Mouse (Mus musculus) midbrain, embryonic 10.5 days (tissue): ENCODE results near the gene Gprc5c. TPM values are rescaled to one million over a fixed set of nuclear protein-coding genes. Genes with fewer than 3 reads are reported as not detected.

Experiments used
- DNase-seq: peaks from one replicate; pipeline ENCODE4 v3.0.0-alpha.2; 2017; ENCODE audit warnings: low spot score
- H3K27ac ChIP-seq: fragments of 300-500 bp; sonication (generic); replicated peaks from 2 replicates; pipeline ENCODE4 v1.5.1; 2016; ENCODE audit warnings: mild to moderate bottlenecking
- H3K27me3 ChIP-seq: fragments of 300-500 bp; sonication (generic); 2 replicates; pipeline ENCODE4 v1.6.1; 2016; ENCODE audit warnings: low read depth, mild to moderate bottlenecking; ENCODE audit not compliant: poor library complexity, severe bottlenecking
- H3K36me3 ChIP-seq: fragments of 300-500 bp; sonication (generic); 2 replicates; pipeline ENCODE4 v1.6.1; 2016; ENCODE audit warnings: mild to moderate bottlenecking, moderate library complexity
- H3K4me1 ChIP-seq: fragments of 300-500 bp; sonication (generic); 2 replicates; pipeline ENCODE4 v1.6.1; 2016
- H3K4me3 ChIP-seq: fragments of 300-500 bp; sonication (generic); 2 replicates; pipeline ENCODE4 v1.5.1; 2016; ENCODE audit warnings: mild to moderate bottlenecking, moderate library complexity
- H3K9me3 ChIP-seq: fragments of 300-500 bp; sonication (generic); replicated peaks from 2 replicates; pipeline ENCODE4 v1.6.1; 2016; ENCODE audit warnings: mild to moderate bottlenecking
- WGBS: fragments of 180-500 bp; shearing (Covaris S2); methylation state at CpG from one replicate; pipeline ENCODE4 v1.1.7; 2016; 5-methylcytosine and 5-hydroxymethylcytosine counted together
- polyA plus RNA-seq: library from polyadenylated mRNA; unstranded; fragments of >200 nt; fragmentation: Nextera tagmentation; extraction: Ambion mirVana; gene quantifications from 2 replicates; pipeline ENCODE4 v1.2.1, GENCODE M21; 2016

The Gprc5c gene
- polyA plus RNA-seq, 1 experiment from 2014 or later, result 19.0 TPM

GRCm38 (mm10) chr11:114818185-114818584 lies 32.8 kb upstream of the Gprc5c start:
- DNase-seq, result no peak
- Histone ChIP-seq H3K27me3 (peaks cover 16% of the 10 kb centered on the region; the same call in 1 of the 2 replicates), H3K9me3 (peaks cover 9% of the 10 kb centered on the region), H3K4me3 (no peak overlapping the region), H3K36me3 (no peaks in the 10 kb centered on the region), H3K4me1 (peaks cover 46% of the 10 kb centered on the region), H3K27ac (no peak overlapping the region)
- WGBS, result 95% methylated on average over 7 of the region's 7 CpGs

GRCm38 (mm10) chr11:114819110-114819509 lies 31.8 kb upstream of the Gprc5c start:
- 23% methylated on average over 2 of the region's 2 CpGs for WGBS
- H3K9me3 ChIP-seq, result peaks cover 9% of the 10 kb centered on the region
- H3K36me3 ChIP-seq, result no peaks in the 10 kb centered on the region
- peaks cover 23% of the 10 kb centered on the region for H3K27me3 ChIP-seq
- no peak for DNase-seq
- no peak overlapping the region for H3K4me3 ChIP-seq
- peaks cover 55% of the 10 kb centered on the region for H3K4me1 ChIP-seq
- H3K27ac ChIP-seq, result peak overlapping the region; percentile 52; the same call in 1 of the 2 replicates

- H3K4me3 ChIP-seq, result no peak overlapping the region
- H3K36me3 ChIP-seq, result no peaks in the 10 kb centered on the region
- WGBS, result 35% methylated on average over 3 of the region's 3 CpGs
- no peak overlapping the region for H3K27ac ChIP-seq
- DNase-seq, result no peak
- peaks cover 31% of the 10 kb centered on the region for H3K27me3 ChIP-seq
- H3K4me1 ChIP-seq, result peaks cover 55% of the 10 kb centered on the region
- peaks cover 9% of the 10 kb centered on the region for H3K9me3 ChIP-seq
Observed at GRCm38 (mm10) chr11:114820444-114820843, 30.5 kb upstream of the Gprc5c start.

- Histone ChIP-seq H3K27ac (no peak overlapping the region), H3K4me1 (peaks cover 55% of the 10 kb centered on the region), H3K4me3 (no peak overlapping the region), H3K36me3 (no peaks in the 10 kb centered on the region), H3K27me3 (peaks cover 34% of the 10 kb centered on the region), H3K9me3 (peaks cover 9% of the 10 kb centered on the region)
- 64% methylated on average over 1 of the region's 1 CpGs for WGBS
- DNase-seq, result no peak
Observed at GRCm38 (mm10) chr11:114821325-114821724, 29.6 kb upstream of the Gprc5c start.

- Histone ChIP-seq H3K4me1 (peaks cover 50% of the 10 kb centered on the region), H3K27me3 (peaks cover 34% of the 10 kb centered on the region), H3K4me3 (no peak overlapping the region), H3K36me3 (no peaks in the 10 kb centered on the region), H3K27ac (peak overlapping the region; percentile 70), H3K9me3 (peaks cover 9% of the 10 kb centered on the region)
- WGBS, result 69% methylated on average over 12 of the region's 12 CpGs
- DNase-seq, result no peak
Observed at GRCm38 (mm10) chr11:114822727-114823126, 28.2 kb upstream of the Gprc5c start.

- Histone ChIP-seq H3K27me3 (peaks cover 38% of the 10 kb centered on the region), H3K4me3 (0 out of 2 replicates have a peak overlapping the region, but pooled peaks have one; percentile 11), H3K9me3 (peaks cover 6% of the 10 kb centered on the region), H3K27ac (peak overlapping the region; percentile 70), H3K4me1 (peaks cover 48% of the 10 kb centered on the region), H3K36me3 (no peaks in the 10 kb centered on the region)
- 2% methylated on average over 11 of the region's 11 CpGs for WGBS
- DNase-seq, result no peak
Observed at GRCm38 (mm10) chr11:114823199-114823725, 27.7 kb upstream of the Gprc5c start.

- H3K27me3 ChIP-seq, result peaks cover 36% of the 10 kb centered on the region
- H3K27ac ChIP-seq, result no peak overlapping the region; the same call in 1 of the 2 replicates
- peaks cover 46% of the 10 kb centered on the region for H3K4me1 ChIP-seq
- WGBS, result 55% methylated on average over 5 of the region's 5 CpGs
- H3K36me3 ChIP-seq, result no peaks in the 10 kb centered on the region
- H3K9me3 ChIP-seq, result no peaks in the 10 kb centered on the region
- DNase-seq, result no peak
- no peak overlapping the region for H3K4me3 ChIP-seq
Observed at GRCm38 (mm10) chr11:114826686-114827085, 24.3 kb upstream of the Gprc5c start.

GRCm38 (mm10) chr11:114829499-114830432 lies 21.2 kb upstream of the Gprc5c start:
- no peaks in the 10 kb centered on the region for H3K9me3 ChIP-seq
- H3K36me3 ChIP-seq, result no peaks in the 10 kb centered on the region
- 6% methylated on average over 24 of the region's 24 CpGs for WGBS
- H3K4me1 ChIP-seq, result peaks cover 45% of the 10 kb centered on the region
- peak; percentile 82 for DNase-seq
- H3K27ac ChIP-seq, result peak overlapping the region; percentile 85
- H3K27me3 ChIP-seq, result peaks cover 20% of the 10 kb centered on the region; the same call in 1 of the 2 replicates
- H3K4me3 ChIP-seq, result peak overlapping the region; percentile 51

GRCm38 (mm10) chr11:114830433-114830773 lies 20.5 kb upstream of the Gprc5c start:
- 15% methylated on average over 8 of the region's 8 CpGs for WGBS
- Histone ChIP-seq H3K36me3 (no peaks in the 10 kb centered on the region), H3K4me1 (peaks cover 45% of the 10 kb centered on the region), H3K27me3 (peaks cover 15% of the 10 kb centered on the region; the same call in 1 of the 2 replicates), H3K9me3 (no peaks in the 10 kb centered on the region), H3K27ac (peak overlapping the region; percentile 85), H3K4me3 (peak overlapping the region; percentile 51)
- no peak for DNase-seq

- no peak overlapping the region for H3K27ac ChIP-seq
- H3K27me3 ChIP-seq, result peaks cover 9% of the 10 kb centered on the region
- H3K36me3 ChIP-seq, result no peaks in the 10 kb centered on the region
- H3K4me3 ChIP-seq, result no peak overlapping the region
- H3K9me3 ChIP-seq, result no peaks in the 10 kb centered on the region
- no peak for DNase-seq
- H3K4me1 ChIP-seq, result peaks cover 48% of the 10 kb centered on the region
- WGBS, result 54% methylated on average over 5 of the region's 5 CpGs
Observed at GRCm38 (mm10) chr11:114833166-114833565, 17.8 kb upstream of the Gprc5c start.

- H3K27me3 ChIP-seq, result peaks cover 16% of the 10 kb centered on the region
- 5% methylated on average over 8 of the region's 8 CpGs for whole genome bisulfite sequencing
- H3K27ac ChIP-seq, result peak overlapping the region; percentile 78
- peak; percentile 54 for DNase-seq
- H3K9me3 ChIP-seq, result peaks cover 13% of the 10 kb centered on the region
- H3K36me3 ChIP-seq, result no peaks in the 10 kb centered on the region
- peak overlapping the region; percentile 22 for H3K4me3 ChIP-seq
- H3K4me1 ChIP-seq, result peaks cover 21% of the 10 kb centered on the region
Observed at GRCm38 (mm10) chr11:114843818-114844463, 7.0 kb upstream of the Gprc5c start.

- Histone ChIP-seq H3K4me1 (peaks cover 26% of the 10 kb centered on the region), H3K27ac (peak overlapping the region; percentile 78), H3K4me3 (peak overlapping the region; percentile 22), H3K27me3 (peaks cover 23% of the 10 kb centered on the region), H3K9me3 (peaks cover 13% of the 10 kb centered on the region), H3K36me3 (no peaks in the 10 kb centered on the region)
- no peak for DNase-seq
- 75% methylated on average over 7 of the region's 7 CpGs for WGBS
Observed at GRCm38 (mm10) chr11:114844464-114845220, 6.3 kb upstream of the Gprc5c start.
